Mouse (Mus musculus): Measurements from ENCODE around the gene Nlrp3.
"Not testable (repeated sequence)": the region's sequence is repeated elsewhere in the genome, so short reads cannot be mapped to it uniquely, and the experiment has no call there.

Nlrp3 gene

GRCm38 (mm10) chr11:59537218-59538130, 3.9 kb upstream of the Nlrp3 start:
- DNase-seq: peak; percentile 54

- peak; percentile 81 for DNase-seq
Measured at GRCm38 (mm10) chr11:59538387-59538786, 3.0 kb upstream of the Nlrp3 start.

GRCm38 (mm10) chr11:59540123-59540522, 1.2 kb upstream of the Nlrp3 start:
- DNase-seq: no peak

GRCm38 (mm10) chr11:59542442-59542841, 1.1 kb downstream of the Nlrp3 start:
- DNase-seq: no peak

- no peak for DNase-seq
Measured at GRCm38 (mm10) chr11:59543376-59543775, 2.0 kb downstream of the Nlrp3 start.

GRCm38 (mm10) chr11:59544005-59544404, 2.6 kb downstream of the Nlrp3 start:
- no peak for DNase-seq

GRCm38 (mm10) chr11:59554127-59554526, 12.8 kb downstream of the Nlrp3 start:
- DNase-seq: no peak

GRCm38 (mm10) chr11:59554535-59554934, 13.2 kb downstream of the Nlrp3 start:
- DNase-seq: no peak

GRCm38 (mm10) chr11:59560906-59561305, 19.5 kb downstream of the Nlrp3 start:
- DNase-seq: no peak

GRCm38 (mm10) chr11:59562336-59562735, 21.0 kb downstream of the Nlrp3 start:
- no peak for DNase-seq

GRCm38 (mm10) chr11:59562837-59563236, 21.5 kb downstream of the Nlrp3 start:
- no peak for DNase-seq

GRCm38 (mm10) chr11:59569306-59569705, 27.9 kb downstream of the Nlrp3 start:
- DNase-seq: peak; percentile 22

GRCm38 (mm10) chr11:59575726-59576125, 34.4 kb downstream of the Nlrp3 start:
- DNase-seq: no peak

GRCm38 (mm10) chr11:59576135-59576534, 34.8 kb downstream of the Nlrp3 start, which contains the start of gene Olfr222:
Gene Olfr222, minus strand, starts transcription at chr11:59576235.
- DNase-seq: not testable (repeated sequence)

- DNase-seq: peak; percentile 20
Measured at GRCm38 (mm10) chr11:59584539-59584938, 43.2 kb downstream of the Nlrp3 start.

- no peak for DNase-seq
Measured at GRCm38 (mm10) chr11:59589496-59589895, 48.1 kb downstream of the Nlrp3 start.

GRCm38 (mm10) chr11:59593189-59593588, 51.8 kb downstream of the Nlrp3 start, which contains the start of gene Olfr223:
Gene Olfr223, minus strand, starts transcription at chr11:59593289.
- no peak for DNase-seq

- DNase-seq: no peak
Measured at GRCm38 (mm10) chr11:59596091-59596490, 54.7 kb downstream of the Nlrp3 start.

- no peak for DNase-seq
Measured at GRCm38 (mm10) chr11:59596950-59597349, 55.6 kb downstream of the Nlrp3 start.

GRCm38 (mm10) chr11:59599211-59599610, 57.8 kb downstream of the Nlrp3 start:
- DNase-seq: no peak

GRCm38 (mm10) chr11:59600872-59601271, 59.5 kb downstream of the Nlrp3 start:
- DNase-seq: no peak

GRCm38 (mm10) chr11:59602287-59602686, 60.9 kb downstream of the Nlrp3 start:
- DNase-seq: no peak

GRCm38 (mm10) chr11:59611646-59612045, 70.3 kb downstream of the Nlrp3 start:
- DNase-seq: no peak

- peak; percentile 62 for DNase-seq
Measured at GRCm38 (mm10) chr11:59614120-59614519, 72.8 kb downstream of the Nlrp3 start.

Data from lung, postnatal 14 days (tissue).